Mouse (Mus musculus) heart, embryonic 16.5 days (tissue): ENCODE data around the gene Cep57l1. TPM values are rescaled to one million over a fixed set of nuclear protein-coding genes. Genes with fewer than 3 reads are reported as not detected.
"Not testable (repeated sequence)": the region's sequence is repeated elsewhere in the genome, so short reads cannot be mapped to it uniquely, and the experiment has no call there.

ENCODE experiments used
- ATAC-seq: fragments of 200-750 bp; cut with Nextera tagmentation; replicated peaks from 2 replicates; pipeline ENCODE4 v1.8.0; 2017; ENCODE audit warnings: moderate number of reproducible peaks; ENCODE audit not compliant: insufficient read depth, low FRiP score; ENCODE audit errors: extremely low read depth
- H3K27ac ChIP-seq: fragments of 300-500 bp; sonication (generic); 2 replicates; pipeline ENCODE4 v1.5.1; 2014; ENCODE audit warnings: mild to moderate bottlenecking, low read length, control low read depth, moderate library complexity
- H3K27me3 ChIP-seq: fragments of 300-500 bp; sonication (generic); 2 replicates; pipeline ENCODE4 v1.6.1; 2014; ENCODE audit warnings: low read length, mixed read lengths; ENCODE audit not compliant: control insufficient read depth, insufficient read depth
- H3K36me3 ChIP-seq: fragments of 300-500 bp; sonication (generic); 2 replicates; pipeline ENCODE4 v1.6.1; 2014; ENCODE audit not compliant: control insufficient read depth, insufficient read depth
- H3K4me1 ChIP-seq: fragments of 300-500 bp; sonication (generic); 2 replicates; pipeline ENCODE4 v1.6.1; 2014; ENCODE audit warnings: low read length, mixed read lengths; ENCODE audit not compliant: control insufficient read depth, insufficient read depth
- H3K4me2 ChIP-seq: fragments of 300-500 bp; sonication (generic); 2 replicates; pipeline ENCODE4 v1.6.1; 2014; ENCODE audit warnings: low read depth, mild to moderate bottlenecking, control low read depth, low read length
- H3K4me3 ChIP-seq: fragments of 300-500 bp; sonication (generic); 2 replicates; pipeline ENCODE4 v1.5.1; 2014; ENCODE audit warnings: mild to moderate bottlenecking, control low read depth, low read length
- H3K9ac ChIP-seq: fragments of 300-500 bp; sonication (generic); 2 replicates; pipeline ENCODE4 v1.6.1; 2014; ENCODE audit warnings: low read length, control low read depth
- H3K9me3 ChIP-seq: fragments of 300-500 bp; sonication (generic); replicated peaks from 2 replicates; pipeline ENCODE4 v1.6.1; 2016; ENCODE audit warnings: low read length; ENCODE audit not compliant: control insufficient read depth
- WGBS: fragments of 180-500 bp; shearing (Covaris S2); extraction: QIAGEN DNeasy Blood & Tissue Kit; methylation state at CpG from one replicate; pipeline ENCODE4 v1.1.7; 2014; 5-methylcytosine and 5-hydroxymethylcytosine counted together
- polyA plus RNA-seq: library from polyadenylated mRNA; unstranded; fragments of >200 nt; fragmentation: Nextera tagmentation; extraction: Ambion mirVana; gene quantifications from 2 replicates; pipeline ENCODE4 v1.2.1, GENCODE M21; 2015

Gene Cep57l1
- polyA plus RNA-seq, 1 experiment from 2014 or later, result 22.6 TPM

DNA sequence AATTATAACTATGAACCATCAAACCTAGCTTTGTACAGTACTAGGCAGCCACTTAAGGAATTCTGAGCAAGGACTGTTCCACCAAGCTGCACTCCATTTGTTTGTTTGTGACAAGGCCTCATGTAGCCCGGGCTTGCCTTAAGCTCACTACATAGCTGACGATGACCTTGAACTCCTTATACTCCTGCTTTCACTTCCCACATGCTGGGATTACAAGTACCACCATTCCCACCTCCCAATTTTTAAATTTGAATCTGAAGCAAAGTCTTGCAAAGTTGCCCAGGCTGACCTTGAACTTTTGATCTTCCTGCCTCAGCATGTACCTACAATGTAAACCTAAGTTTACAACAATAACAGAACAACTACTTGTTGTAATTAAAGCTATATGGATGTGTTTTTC, 20.3 kb upstream of the Cep57l1 start:
- Histone ChIP-seq H3K27ac (peak overlapping the region; percentile 62), H3K9me3 (no peaks in the 10 kb centered on the region), H3K4me3 (no peak overlapping the region), H3K4me2 (no peak overlapping the region), H3K36me3 (no peaks in the 10 kb centered on the region), H3K4me1 (peaks cover 16% of the 10 kb centered on the region), H3K9ac (no peak overlapping the region), H3K27me3 (no peaks in the 10 kb centered on the region)
- WGBS, result 91% methylated on average over 2 of the region's 2 CpGs
- no peak for ATAC-seq

DNA sequence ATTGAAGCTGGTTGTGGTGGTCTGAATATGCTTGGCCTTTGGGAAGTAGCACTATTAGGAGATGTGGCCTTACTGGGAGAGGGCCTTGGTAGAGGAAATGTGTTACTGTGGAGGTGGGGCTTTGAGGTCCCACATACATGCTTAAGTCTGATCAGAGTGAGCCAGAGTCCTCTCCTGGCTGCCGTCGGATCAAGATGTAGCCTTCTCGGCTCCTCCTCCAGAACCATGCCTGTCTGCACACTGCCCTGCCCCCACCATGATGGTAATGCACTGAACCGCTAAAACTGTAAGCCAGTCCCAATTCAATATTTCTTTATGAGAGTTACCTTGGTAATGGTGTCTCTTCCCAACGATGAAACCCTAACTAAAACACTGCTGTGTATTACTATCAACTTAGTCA, 19.5 kb upstream of the Cep57l1 start:
- Histone ChIP-seq H3K4me2 (no peak overlapping the region), H3K27ac (no peak overlapping the region), H3K9me3 (no peaks in the 10 kb centered on the region), H3K36me3 (no peaks in the 10 kb centered on the region), H3K4me3 (no peak overlapping the region), H3K4me1 (peaks cover 18% of the 10 kb centered on the region), H3K27me3 (no peaks in the 10 kb centered on the region), H3K9ac (no peak overlapping the region)
- ATAC-seq, result no peak
- WGBS, result 84% methylated on average over 5 of the region's 5 CpGs

DNA sequence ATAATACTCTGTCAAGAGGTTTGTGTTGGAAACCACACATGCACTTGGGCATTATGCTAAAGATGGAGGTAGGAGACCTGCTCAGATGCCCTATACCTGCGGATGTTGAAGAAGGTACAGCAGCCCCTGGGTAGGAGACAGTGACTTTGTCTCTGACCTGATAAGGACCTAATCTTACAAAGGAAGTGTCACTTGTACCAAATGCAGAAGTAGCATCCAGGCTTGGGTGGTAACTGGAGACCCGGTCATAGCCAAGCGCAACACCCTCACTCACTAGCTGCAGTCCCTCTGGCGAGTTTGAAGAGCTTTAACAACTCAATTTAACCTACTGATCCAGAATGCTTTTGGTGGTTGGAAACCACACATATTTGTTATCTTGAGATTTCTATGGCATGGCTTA, 18.1 kb upstream of the Cep57l1 start:
- no peak overlapping the region for H3K27ac ChIP-seq
- H3K36me3 ChIP-seq, result no peaks in the 10 kb centered on the region
- no peak overlapping the region for H3K4me2 ChIP-seq
- no peak for ATAC-seq
- H3K4me1 ChIP-seq, result peaks cover 24% of the 10 kb centered on the region
- 83% methylated on average over 4 of the region's 4 CpGs for WGBS
- H3K9ac ChIP-seq, result no peak overlapping the region
- no peak overlapping the region for H3K4me3 ChIP-seq
- no peaks in the 10 kb centered on the region for H3K27me3 ChIP-seq
- no peaks in the 10 kb centered on the region for H3K9me3 ChIP-seq

DNA sequence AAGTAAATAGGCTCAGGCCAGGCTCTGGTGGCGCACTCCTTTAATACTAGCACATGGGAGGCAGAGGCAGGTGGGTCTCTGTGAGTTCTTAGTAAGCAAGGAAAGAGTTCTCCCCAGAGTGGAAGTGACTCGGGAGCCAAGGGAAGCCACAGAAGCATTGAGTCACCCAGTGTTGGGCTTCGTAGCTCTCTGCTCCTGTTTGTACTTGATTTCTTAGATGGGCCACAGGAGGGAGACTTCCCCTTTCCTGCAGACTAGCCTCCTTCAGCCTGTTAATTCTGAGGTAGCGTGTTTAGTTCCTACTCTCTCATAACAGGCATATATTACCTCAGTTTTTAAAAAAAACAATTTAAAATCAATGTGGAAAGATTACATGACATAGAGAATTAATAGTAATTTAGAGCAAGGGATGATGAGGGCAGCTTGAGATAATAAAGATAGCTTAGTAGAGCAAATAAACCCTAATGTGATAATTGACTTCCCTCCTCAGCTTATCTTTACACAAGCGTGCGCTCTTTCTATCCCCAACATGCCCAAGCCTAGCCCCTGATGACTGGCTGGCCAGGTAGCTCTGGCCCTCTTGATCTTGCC, 16.9 kb upstream of the Cep57l1 start:
- Histone ChIP-seq H3K4me3 (no peak overlapping the region), H3K27me3 (no peaks in the 10 kb centered on the region), H3K4me2 (no peak overlapping the region), H3K4me1 (peaks cover 34% of the 10 kb centered on the region), H3K36me3 (no peaks in the 10 kb centered on the region), H3K9me3 (no peaks in the 10 kb centered on the region), H3K27ac (no peak overlapping the region), H3K9ac (no peak overlapping the region)
- WGBS, result 78% methylated on average over 6 of the region's 6 CpGs
- ATAC-seq, result no peak

DNA sequence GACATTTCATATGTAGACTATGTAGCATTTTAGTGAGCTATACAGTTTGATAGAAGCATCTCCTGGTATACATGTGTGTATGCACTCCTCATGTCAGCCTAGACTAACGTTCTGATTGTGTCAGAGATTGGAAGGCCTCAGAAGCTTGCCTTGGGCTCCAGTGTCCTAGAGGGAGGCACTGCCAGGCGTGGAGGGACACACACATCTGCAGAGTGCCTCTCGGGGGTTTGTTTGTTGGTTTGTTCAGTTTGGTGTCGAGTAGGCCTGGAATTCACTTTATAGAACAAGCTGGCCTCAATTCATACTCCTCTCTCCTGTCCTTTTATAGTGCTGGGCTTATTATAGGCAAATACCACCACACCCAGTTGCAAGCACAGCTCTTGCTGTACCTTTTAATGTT, 16.3 kb upstream of the Cep57l1 start:
- Histone ChIP-seq H3K9me3 (no peaks in the 10 kb centered on the region), H3K4me2 (no peak overlapping the region), H3K36me3 (no peaks in the 10 kb centered on the region), H3K27ac (no peak overlapping the region), H3K4me1 (peaks cover 34% of the 10 kb centered on the region), H3K9ac (no peak overlapping the region), H3K27me3 (no peaks in the 10 kb centered on the region), H3K4me3 (no peak overlapping the region)
- ATAC-seq, result no peak
- 83% methylated on average over 4 of the region's 4 CpGs for WGBS

DNA sequence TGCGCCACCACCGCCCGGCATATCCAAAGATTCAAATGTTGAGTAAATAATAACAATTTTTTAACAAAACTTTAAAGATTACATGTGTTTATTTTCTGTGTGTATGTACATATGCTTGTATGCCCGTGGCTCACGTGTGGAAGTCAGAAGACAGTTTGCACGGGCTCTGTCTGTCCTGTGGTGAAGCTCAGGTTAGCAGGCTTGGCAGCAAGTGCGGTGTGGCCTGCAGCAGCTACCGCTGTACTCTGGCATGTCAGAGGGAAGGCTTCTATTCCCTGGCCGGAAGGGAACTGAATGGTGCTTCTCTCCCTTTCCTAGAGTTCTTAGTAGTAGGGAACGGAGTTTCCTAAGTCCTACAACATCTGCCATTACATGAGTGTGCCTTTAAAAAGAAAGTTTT, 15.4 kb upstream of the Cep57l1 start:
- H3K36me3 ChIP-seq, result no peaks in the 10 kb centered on the region
- no peaks in the 10 kb centered on the region for H3K27me3 ChIP-seq
- WGBS, result 86% methylated on average over 10 of the region's 10 CpGs
- H3K27ac ChIP-seq, result no peak overlapping the region
- H3K9me3 ChIP-seq, result no peaks in the 10 kb centered on the region
- ATAC-seq, result no peak
- H3K9ac ChIP-seq, result no peak overlapping the region
- H3K4me3 ChIP-seq, result no peak overlapping the region
- H3K4me2 ChIP-seq, result no peak overlapping the region
- H3K4me1 ChIP-seq, result peaks cover 27% of the 10 kb centered on the region

DNA sequence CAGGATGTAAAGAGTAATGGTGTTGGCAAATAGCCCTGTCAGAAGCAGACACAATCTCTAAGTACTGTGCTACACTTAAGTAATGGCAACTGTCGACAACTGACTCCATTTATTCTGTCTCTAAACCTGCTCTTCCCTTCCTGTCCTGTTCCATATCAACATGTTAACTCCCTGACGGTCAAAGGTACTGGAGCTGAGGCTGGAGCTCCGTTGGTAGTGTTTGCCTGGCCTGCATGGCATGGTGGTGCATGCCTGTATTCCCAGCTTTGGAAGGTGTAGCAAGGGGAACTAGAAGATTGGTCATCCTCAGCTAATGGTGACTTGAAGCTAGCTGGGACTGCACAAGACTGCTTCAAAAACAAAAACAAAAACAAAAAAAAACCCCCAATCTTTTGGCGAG, 14.2 kb upstream of the Cep57l1 start:
- 37% methylated on average over 4 of the region's 4 CpGs for WGBS
- H3K4me1 ChIP-seq, result peaks cover 30% of the 10 kb centered on the region
- H3K4me2 ChIP-seq, result no peak overlapping the region
- no peaks in the 10 kb centered on the region for H3K36me3 ChIP-seq
- no peaks in the 10 kb centered on the region for H3K9me3 ChIP-seq
- H3K27me3 ChIP-seq, result no peaks in the 10 kb centered on the region
- no peak for ATAC-seq
- H3K27ac ChIP-seq, result peak overlapping the region; percentile 55
- H3K4me3 ChIP-seq, result no peak overlapping the region
- H3K9ac ChIP-seq, result no peak overlapping the region

DNA sequence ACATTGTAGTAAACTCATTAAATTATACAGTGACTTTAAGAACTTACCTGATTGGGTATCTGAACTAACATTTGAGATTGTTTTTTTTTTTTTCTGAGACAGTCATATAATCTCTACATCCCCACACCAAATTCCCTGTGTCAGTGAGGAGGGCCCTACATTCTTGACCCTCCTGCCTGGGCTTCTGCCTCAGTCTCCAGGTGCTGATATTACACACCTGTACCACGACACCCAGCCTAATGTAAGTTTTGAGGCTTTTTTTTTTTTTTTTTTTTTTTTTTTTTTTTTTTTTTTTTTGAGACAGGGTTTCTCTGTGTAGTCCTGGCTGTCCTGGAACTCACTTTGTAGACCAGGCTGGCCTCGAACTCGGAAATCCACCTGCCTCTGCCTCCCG, 13.6 kb upstream of the Cep57l1 start:
- H3K4me1 ChIP-seq, result peaks cover 25% of the 10 kb centered on the region
- H3K36me3 ChIP-seq, H3K9me3 ChIP-seq, H3K4me2 ChIP-seq, H3K27me3 ChIP-seq, ATAC-seq, H3K9ac ChIP-seq, H3K27ac ChIP-seq, H3K4me3 ChIP-seq: not testable (repeated sequence)
- 85% methylated on average over 3 of the region's 4 CpGs for WGBS

DNA sequence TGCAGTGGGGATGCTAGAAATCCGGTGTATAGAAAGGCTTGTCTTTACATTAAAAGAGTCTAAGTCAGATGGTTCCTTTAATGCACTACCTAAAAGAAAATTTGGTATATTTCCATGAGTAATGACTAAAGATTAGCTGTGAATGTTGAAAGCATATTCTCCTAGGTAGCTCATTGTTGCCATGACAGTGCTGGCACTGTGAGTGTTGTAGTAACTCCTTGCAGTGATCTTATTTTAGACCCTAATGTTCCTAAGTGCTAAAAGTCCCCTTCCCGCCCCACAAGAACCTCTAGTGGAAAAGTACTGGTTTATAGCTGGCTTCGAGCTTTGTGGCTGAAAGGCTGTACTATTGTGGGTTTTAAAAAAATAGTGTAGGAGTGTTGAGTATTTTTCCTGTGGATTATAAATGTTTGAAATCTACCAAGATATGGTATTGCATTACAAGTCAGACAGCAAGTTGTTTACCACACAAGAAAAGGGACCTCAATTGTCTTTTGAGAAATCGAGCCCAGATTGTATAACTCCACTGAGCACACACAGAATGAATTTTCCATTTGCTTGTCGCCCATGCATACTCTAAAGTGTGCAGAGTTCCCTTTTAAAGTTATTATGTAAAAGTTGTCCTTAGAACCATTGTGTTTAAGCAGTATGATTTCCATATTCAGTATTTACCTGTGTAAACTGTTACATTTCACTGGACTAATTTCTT, 13.1 kb upstream of the Cep57l1 start:
- Histone ChIP-seq H3K36me3 (no peaks in the 10 kb centered on the region), H3K9me3 (no peaks in the 10 kb centered on the region), H3K4me1 (peaks cover 20% of the 10 kb centered on the region), H3K27ac (peak overlapping the region; percentile 72), H3K4me2 (no peak overlapping the region), H3K27me3 (no peaks in the 10 kb centered on the region), H3K4me3 (no peak overlapping the region), H3K9ac (no peak overlapping the region)
- 58% methylated on average over 5 of the region's 5 CpGs for WGBS
- ATAC-seq, result 0 out of 2 replicates have a peak, but pooled peaks have one; percentile 46
